Mouse (Mus musculus) left cerebral cortex, postnatal 25 days (tissue): ENCODE measurements at regions not wholly inside any gene's neighbourhood (a gene's known extent, or its start where the extent isn't known, plus 50 kb on each side); places are given as distances from the start of the nearest gene placed in this dataset.

ENCODE experiments used
- DNase-seq, 2 experiments: peaks; one replicate each; pipeline ENCODE4 v3.0.0; 2022; ENCODE audit warnings: low spot score in 2 of 2, mixed read lengths in 1 of 2
- intact Hi-C: fragments of 180-260 bp; cut with DNase I; formaldehyde crosslinking; loops from one replicate; pipeline ENCODE4 v1.15.1; 2025

DNA sequence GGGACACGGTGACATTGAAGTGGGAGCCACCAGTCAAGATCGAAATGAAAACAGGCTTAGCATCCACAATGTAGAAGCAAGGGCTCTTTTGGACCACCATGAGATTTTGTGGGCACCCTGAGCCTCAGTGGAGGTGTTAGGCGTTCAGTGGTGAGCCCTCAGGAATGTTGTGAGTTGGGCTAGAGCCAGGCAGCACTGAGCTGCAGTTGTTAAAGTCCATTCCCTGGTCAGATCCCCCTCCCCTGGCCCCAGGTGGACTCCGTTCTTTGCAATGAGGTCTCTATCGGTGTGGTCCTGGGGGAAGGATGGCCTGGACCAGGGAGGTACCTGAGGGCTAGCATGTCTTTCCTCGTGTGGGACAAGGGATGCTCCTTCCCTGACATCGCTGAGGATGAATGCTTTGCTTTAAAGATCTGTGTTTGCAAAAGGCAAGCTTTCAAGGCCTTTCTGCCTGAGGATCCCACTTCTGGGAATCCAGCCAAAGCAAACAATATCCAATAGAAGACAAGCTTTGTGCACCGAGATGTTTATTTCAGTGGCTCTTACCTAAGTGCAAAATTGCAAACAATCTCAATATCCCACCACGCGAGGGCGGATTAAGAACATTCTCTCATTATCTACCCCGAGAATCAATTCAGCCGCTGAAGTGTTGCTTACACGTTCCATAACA lies 90.6 kb upstream of the Gdf10 start:
- intact Hi-C loops, result no loop called here
- peak in 1 of 2 experiments; percentile 11 for DNase-seq

DNA sequence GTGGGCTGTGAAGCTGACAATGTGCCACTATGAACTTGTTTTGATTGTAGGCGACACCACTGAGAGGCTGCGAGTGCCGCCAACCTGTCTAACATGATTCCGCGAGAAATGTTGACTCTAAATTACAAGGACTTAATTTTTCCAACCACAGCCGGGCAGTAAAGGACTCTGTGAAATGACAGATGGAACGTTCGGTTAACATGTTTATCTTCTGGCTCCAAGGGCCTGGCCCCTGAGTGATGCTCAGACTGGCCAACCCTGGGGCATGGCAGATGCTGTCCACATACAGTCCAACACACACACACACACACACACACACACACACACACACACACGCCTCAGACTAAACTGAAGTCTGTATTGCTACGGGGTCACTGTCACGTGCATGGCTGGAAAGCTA lies 87.0 kb upstream of the Gdf10 start:
- intact Hi-C loops, result no loop called here
- no peak for DNase-seq

DNA sequence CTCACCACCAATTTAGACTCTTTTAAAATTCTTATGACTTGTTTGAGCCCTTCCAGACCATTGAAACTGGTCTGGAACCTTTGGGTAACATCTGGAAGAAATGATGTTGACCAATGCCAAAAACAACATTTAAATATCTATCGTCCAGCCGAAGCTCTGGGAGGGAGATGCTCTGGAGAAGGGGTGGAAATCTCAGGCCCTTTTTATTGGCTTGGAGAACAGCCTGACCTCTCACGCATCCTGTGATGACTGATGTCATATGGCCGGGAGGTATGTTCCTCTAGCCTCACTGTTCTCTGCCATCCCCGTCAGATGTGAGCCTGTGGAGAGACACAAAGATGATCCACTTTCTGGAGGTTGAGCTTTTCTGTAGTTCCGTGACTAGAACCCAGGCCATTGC lies 81.6 kb upstream of the Gdf10 start:
- DNase-seq, result no peak
- intact Hi-C loops, result no loop called here

DNA sequence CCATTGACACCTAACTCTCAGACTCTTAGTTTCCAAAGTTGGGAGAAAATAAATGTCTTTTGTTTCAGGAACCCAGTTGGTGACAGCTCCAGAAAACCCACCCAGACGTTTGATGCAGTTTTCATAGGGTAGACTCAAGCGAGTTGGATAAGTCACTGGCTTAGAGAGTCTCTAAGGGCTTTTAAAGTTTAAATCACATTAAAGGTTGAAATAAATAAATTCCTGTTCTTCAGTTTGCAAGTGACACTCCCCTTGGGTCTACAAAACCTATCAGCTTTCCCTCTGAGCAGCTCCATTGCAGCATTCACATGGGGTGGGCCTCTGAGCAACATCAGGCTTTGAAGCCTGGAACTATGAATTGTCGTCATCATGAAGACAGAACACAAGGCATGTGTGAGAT lies 69.9 kb upstream of the Gdf10 start:
- no peak for DNase-seq
- intact Hi-C loops, result no loop called here

DNA sequence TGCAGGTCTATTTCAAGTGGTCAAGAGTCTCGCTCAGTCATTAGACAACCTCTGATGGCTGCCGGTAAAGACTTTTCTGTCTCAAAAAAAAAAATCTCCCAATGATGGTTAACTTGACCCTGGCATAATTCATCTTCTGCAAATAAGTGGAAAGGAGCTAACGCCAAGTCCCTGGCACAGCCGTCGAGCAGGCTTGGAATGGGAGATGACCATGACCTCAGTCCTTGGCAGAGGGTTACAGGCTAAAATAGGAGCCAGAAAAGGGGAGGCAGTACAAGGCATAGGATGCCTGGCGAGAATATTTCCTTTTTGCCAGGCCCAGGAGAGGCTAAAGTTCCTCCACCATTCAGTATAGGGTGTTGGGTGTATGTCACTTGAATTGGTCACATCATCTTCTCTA lies 69.2 kb upstream of the Gdf10 start:
- DNase-seq, result no peak
- intact Hi-C loops, result no loop called here

DNA sequence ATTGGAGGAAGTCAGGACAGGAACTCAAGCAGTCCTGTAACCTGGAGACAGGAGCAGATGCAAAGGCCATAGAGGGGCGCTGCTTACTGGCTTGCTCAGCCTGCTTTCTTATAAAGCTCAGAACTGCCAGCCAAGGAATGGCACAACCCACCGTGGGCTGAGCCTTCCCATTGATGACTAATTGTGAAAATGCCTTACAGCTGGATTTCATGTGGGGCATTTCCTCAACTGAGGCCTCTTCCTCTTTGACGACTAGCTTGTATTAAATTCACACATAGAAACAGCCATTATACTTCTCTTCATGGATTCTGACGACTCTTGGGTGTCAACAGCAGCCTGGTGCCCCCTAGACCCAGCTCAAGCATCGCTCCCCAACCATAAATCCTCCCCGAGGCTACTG lies 66.4 kb upstream of the Gdf10 start:
- intact Hi-C loops, result no loop called here
- DNase-seq, result no peak

DNA sequence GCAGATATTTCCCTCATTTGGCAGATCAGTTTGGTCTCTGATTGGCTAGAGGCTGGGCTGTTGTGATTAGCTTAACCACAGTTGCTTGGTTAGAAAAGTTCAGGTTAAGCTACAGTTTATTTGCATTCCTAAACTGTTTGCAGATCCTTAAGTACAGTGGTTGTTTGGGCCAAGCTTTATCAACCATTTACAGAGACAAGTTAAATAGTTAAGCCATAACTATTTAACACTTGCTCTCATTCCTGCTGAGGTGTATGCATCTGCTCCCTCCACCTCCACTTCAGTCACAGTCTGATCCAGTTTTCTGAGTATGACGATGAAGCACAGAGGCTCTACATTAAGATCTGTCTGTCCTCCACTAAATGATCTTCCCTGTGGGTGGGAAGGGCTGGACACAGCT lies 58.6 kb upstream of the Gdf10 start:
- no peak for DNase-seq
- intact Hi-C loops, result no loop called here

DNA sequence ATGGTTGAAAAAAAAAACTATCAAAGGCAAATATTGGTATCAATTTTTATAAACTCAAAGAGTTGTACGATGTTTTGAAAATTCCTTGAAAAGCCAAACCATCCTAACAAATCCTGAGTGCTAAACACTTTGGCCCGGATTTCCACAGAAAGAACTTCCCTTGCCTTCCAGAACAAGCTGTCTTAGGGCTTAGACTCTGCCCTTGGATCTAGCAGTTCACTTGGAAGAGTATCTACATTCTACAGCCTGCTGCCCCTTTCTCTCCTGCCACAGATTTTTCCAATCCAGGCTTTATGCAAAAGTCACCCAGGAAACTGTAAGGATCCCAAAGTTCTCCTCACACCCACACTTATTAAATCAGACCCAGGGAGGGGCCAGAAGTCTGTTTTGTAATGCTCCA lies 57.6 kb upstream of the Gdf10 start:
- no peak for DNase-seq

DNA sequence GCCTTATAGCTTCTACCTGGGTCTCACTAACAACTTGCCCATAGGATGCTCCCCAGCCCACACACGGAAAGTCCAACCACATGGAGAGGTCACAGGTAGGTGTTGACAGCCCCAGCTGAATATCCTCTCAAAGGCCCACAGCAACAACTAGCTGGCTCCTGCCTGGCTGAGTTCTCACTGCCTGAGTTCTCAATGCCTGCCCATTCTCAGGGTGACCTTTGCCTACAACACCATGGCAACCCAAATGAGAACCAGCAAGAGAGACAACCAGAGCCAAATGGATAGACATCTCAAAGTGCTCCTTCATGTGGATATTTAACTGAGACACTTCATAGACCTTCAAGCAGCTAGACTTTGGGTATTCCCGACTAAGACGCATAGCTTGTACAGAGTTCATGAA lies 55.7 kb upstream of the Gdf10 start:
- no peak for DNase-seq
- intact Hi-C loops, result no loop called here

More for the DNA sequence above, 57.6 kb upstream of the Gdf10 start:
- intact Hi-C loops, result no loop called here
